Mouse (Mus musculus) bone marrow, adult 2 months (tissue): ENCODE data around the gene Kcnd3.

ENCODE experiments used
- CTCF ChIP-seq: fragments of 200-500 bp; IDR thresholded peaks from 2 replicates; pipeline ENCODE4 v1.5.1; 2011; ENCODE audit warnings: low read length, control low read depth; ENCODE audit not compliant: control insufficient read depth, insufficient read depth
- POLR2A ChIP-seq: fragments of 200-500 bp; IDR thresholded peaks from 2 replicates; pipeline ENCODE4 v1.6.1; 2011; ENCODE audit warnings: low read depth, mild to moderate bottlenecking, control low read depth, low read length, borderline replicate concordance; ENCODE audit not compliant: control insufficient read depth

DNA sequence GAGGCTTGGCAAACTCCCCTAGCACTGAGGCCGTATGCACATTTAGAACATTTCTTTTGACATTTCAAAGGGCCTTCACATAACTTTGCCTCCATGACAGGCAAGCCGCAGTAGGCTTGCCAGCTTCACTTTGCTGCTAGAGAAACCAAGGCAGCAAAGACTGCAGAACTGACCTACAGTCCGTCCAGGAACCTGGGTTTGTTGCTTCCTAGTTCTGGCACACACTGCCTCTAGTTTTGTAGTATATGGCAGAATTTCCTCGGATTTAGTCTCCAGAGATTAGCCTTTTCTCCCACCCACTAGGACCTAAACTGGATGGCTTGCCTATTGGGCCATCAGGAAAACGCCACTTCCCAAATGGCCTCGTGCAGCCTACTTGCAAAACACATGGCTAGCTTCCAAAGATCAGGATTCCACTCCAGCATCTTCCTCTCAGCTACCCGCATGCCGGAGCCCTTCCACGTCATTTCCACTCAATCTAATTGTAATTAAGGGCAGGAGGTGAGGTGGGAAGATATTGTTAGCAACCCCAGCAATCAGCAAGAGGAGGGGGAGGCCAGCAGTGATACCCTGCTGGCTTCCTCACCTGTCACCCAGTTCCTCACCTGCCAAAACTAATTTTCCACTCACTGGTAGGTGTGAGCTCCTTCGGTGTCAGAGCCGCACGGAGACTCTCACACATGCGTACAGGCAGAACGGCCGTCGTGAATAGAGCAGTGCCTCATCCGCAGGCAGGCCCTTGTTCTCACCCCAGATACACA, 244.4 kb downstream of the Kcnd3 start:
- TF ChIP-seq CTCF: no peak
- no peak for TF ChIP-seq POLR2A
